ENCODE assay signal across 20 mouse cellular contexts in genomic region chr6:25087167-25087566, GRCm38 (mm10).
DNase-seq lines count a peak whose midpoint lies in the region; ATAC-seq and TF ChIP-seq lines count a peak whose summit lies in the region.
"Had no signal": no experiment of that assay in that cellular context is flagged by ENCODE, and none has a peak within 500 bp of the region (broad histone marks: within the 10 kb centered on the region; RNA-seq: fewer than 3 reads in every experiment).

No protein-coding gene starts in this region.

- no peaks in the 10 kb centered on the region for H3K4me1 ChIP-seq in forebrain, postnatal 0 days (ENCODE audit: insufficient read depth)
- H3K4me1 ChIP-seq in forebrain, embryonic 12.5 days, result no peaks in the 10 kb centered on the region
- H3K4me1 ChIP-seq: embryonic facial prominence, embryonic 12.5 days; heart, embryonic 10.5 days; hindbrain, embryonic 13.5 days; intestine, embryonic 15.5 days had no signal

- no peaks in the 10 kb centered on the region for H3K36me3 ChIP-seq in forebrain, postnatal 0 days (ENCODE audit: insufficient read depth)
- H3K36me3 ChIP-seq in forebrain, embryonic 12.5 days (replicated peaks), result no peaks in the 10 kb centered on the region
- H3K36me3 ChIP-seq: embryonic facial prominence, embryonic 12.5 days; heart, embryonic 10.5 days; hindbrain, embryonic 13.5 days; intestine, embryonic 15.5 days had no signal

- no peak overlapping the region for H3K27ac ChIP-seq in forebrain, postnatal 0 days (ENCODE audit: low read depth, low read length)
- no peak overlapping the region for H3K27ac ChIP-seq in forebrain, embryonic 12.5 days
- H3K27ac ChIP-seq in layer of hippocampus, adult 2 months, result peak overlapping the region; percentile 74
- H3K27ac ChIP-seq: embryonic facial prominence, embryonic 12.5 days; heart, embryonic 10.5 days; hindbrain, embryonic 13.5 days; intestine, embryonic 15.5 days had no signal

- no peak for TF ChIP-seq CTCF in forebrain, postnatal 0 days (IDR thresholded peaks at IDR 0.05; ENCODE audit: low read depth)
- no peak for TF ChIP-seq CTCF in layer of hippocampus, adult 2 months (conservative IDR thresholded peaks at IDR 0.05)

- no peak overlapping the region for H3K4me3 ChIP-seq in forebrain, postnatal 0 days (ENCODE audit: low read depth, low read length)
- H3K4me3 ChIP-seq in forebrain, embryonic 12.5 days (replicated peaks), result no peak overlapping the region
- no peak overlapping the region for H3K4me3 ChIP-seq in layer of hippocampus, adult 2 months
- H3K4me3 ChIP-seq: embryonic facial prominence, embryonic 12.5 days; heart, embryonic 10.5 days; hindbrain, embryonic 13.5 days; intestine, embryonic 15.5 days had no signal

- no peaks in the 10 kb centered on the region for H3K9me3 ChIP-seq in forebrain, postnatal 0 days (ENCODE audit: low read length)
- H3K9me3 ChIP-seq in forebrain, embryonic 12.5 days, result no peaks in the 10 kb centered on the region
- H3K9me3 ChIP-seq: embryonic facial prominence, embryonic 12.5 days; hindbrain, embryonic 13.5 days; intestine, embryonic 15.5 days had no signal

- no peaks in the 10 kb centered on the region for H3K27me3 ChIP-seq in forebrain, postnatal 0 days (ENCODE audit: insufficient read depth, low read length)
- no peaks in the 10 kb centered on the region for H3K27me3 ChIP-seq in forebrain, embryonic 12.5 days
- H3K27me3 ChIP-seq: embryonic facial prominence, embryonic 12.5 days; hindbrain, embryonic 13.5 days; intestine, embryonic 15.5 days had no signal

- ATAC-seq in forebrain, postnatal 0 days, result 0 out of 2 replicates have a peak, but pooled peaks have one; percentile 25
- ATAC-seq in forebrain, embryonic 12.5 days (ENCODE audit: low FRiP score), result no peak
- ATAC-seq: forebrain, embryonic 16.5 days; intestine, embryonic 15.5 days had no signal

- WGBS in forebrain, postnatal 0 days, result 61% methylated on average over 1 of the region's 1 CpGs
- 67% methylated on average over 1 of the region's 1 CpGs for WGBS in forebrain, embryonic 12.5 days

- H3K9ac ChIP-seq in forebrain, postnatal 0 days, result no peak overlapping the region
- H3K9ac ChIP-seq in forebrain, embryonic 12.5 days, result no peak overlapping the region
- H3K9ac ChIP-seq: embryonic facial prominence, embryonic 12.5 days; hindbrain, embryonic 13.5 days; intestine, embryonic 15.5 days had no signal

- no peak overlapping the region for H3K4me2 ChIP-seq in forebrain, postnatal 0 days (ENCODE audit: low read depth)
- no peak overlapping the region for H3K4me2 ChIP-seq in forebrain, embryonic 12.5 days
- H3K4me2 ChIP-seq: embryonic facial prominence, embryonic 12.5 days; hindbrain, embryonic 13.5 days; intestine, embryonic 15.5 days had no signal

- DNase-seq in forebrain, postnatal 0 days, result no peak
- peak in 1 of 2 experiments; percentile 55 for DNase-seq in layer of hippocampus, adult 2 months (ENCODE audit: low spot score in 2 of 2)
- DNase-seq in layer of hippocampus, adult 9-10 months (ENCODE audit: low spot score), result no peak
- DNase-seq in right cerebral cortex, adult 18-20 months, result peak; percentile 8
- DNase-seq in right cerebral cortex, postnatal 36 days (ENCODE audit: low spot score in 2 of 2), result no peak
- no peak for DNase-seq in natural killer cell, adult 2 months (ENCODE audit: low spot score in 2 of 2)
- DNase-seq: adrenal gland, adult 2 months; adrenal gland, postnatal 25 days; cerebellum, adult 11 months; cerebellum, postnatal 10 days; gastrocnemius, postnatal 10 days; heart, adult 18-20 months; heart, postnatal 10 days; heart, postnatal 4 days had no signal
